8 mouse cellular contexts compared by ENCODE assay signal in the genomic region with DNA sequence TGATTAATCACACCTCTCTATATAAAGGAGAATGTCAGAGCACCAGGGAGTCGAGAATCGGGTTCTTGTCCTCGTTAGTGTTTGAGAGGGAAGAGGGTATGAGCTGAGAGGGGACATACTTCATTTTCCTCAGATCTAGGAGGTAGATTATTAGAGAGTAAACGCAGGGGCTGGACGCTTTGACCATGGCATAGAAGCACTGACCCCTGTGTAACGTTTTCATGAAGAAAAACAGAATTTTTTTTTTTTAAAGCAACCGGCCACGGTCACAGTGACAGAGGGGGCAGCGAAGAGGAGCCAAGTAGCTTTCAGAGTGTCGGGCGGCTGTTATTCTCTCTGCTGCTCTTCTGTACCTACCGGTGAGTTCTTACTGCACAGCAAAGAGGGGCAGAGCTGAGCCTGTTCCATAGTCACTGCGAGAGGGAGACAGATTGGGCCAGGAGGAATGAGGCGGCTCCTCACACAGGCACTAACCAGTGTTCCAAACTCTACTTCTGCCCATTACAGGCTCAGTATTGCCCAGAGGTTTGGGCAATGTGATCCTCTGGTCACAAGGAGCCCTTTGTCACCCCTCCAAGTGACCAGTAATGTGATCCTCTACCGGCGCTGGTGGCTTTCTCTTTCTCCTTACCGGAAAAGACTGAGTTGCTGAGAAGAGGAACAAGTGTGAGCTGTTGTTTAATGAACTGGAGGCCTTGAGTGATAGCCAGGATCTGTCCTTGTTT. TPM values are rescaled to one million over a fixed set of nuclear protein-coding genes. Genes with fewer than 3 reads are reported as not detected.
DNase-seq lines count a peak whose midpoint lies in the region; ATAC-seq and TF ChIP-seq lines count a peak whose summit lies in the region.

No protein-coding gene starts in this region.

- TF ChIP-seq CTCF in heart, postnatal 0 days (IDR thresholded peaks at IDR 0.05; ENCODE audit: low read depth) = no peak

- peak overlapping the region; percentile 90 for H3K27ac ChIP-seq in heart, postnatal 0 days (ENCODE audit: low read depth)
- H3K27ac ChIP-seq in lung, embryonic 16.5 days (ENCODE audit: low read length) = peak overlapping the region; percentile 71
- H3K27ac ChIP-seq in neural tube, embryonic 15.5 days (replicated peaks) = no peak overlapping the region

- H3K36me3 ChIP-seq in heart, postnatal 0 days (replicated peaks; ENCODE audit: control insufficient read depth, insufficient read depth, low read length) = peaks cover 3% of the 10 kb centered on the region
- no peaks in the 10 kb centered on the region for H3K36me3 ChIP-seq in lung, embryonic 16.5 days (ENCODE audit: control insufficient read depth, insufficient read depth, low read length)
- no peaks in the 10 kb centered on the region for H3K36me3 ChIP-seq in neural tube, embryonic 15.5 days

- ATAC-seq in erythroblast, adult 5-6 weeks (replicated peaks; ENCODE audit: low FRiP score, poor library complexity, severe bottlenecking) = peak; percentile 51
- peak; percentile 11; the same call in 1 of the 2 replicates for ATAC-seq in heart, postnatal 0 days (ENCODE audit: insufficient read depth, low read depth)
- ATAC-seq in lung, embryonic 16.5 days (ENCODE audit: low read depth) = peak; percentile 52
- peak; percentile 42; the same call in 1 of the 2 replicates for ATAC-seq in neural tube, embryonic 15.5 days (ENCODE audit: low FRiP score)

- peak overlapping the region; percentile 88 for H3K4me2 ChIP-seq in heart, postnatal 0 days (ENCODE audit: low read depth, low read length)
- H3K4me2 ChIP-seq in lung, embryonic 16.5 days (ENCODE audit: low read depth, low read length) = peak overlapping the region; percentile 69
- peak overlapping the region; percentile 76 for H3K4me2 ChIP-seq in neural tube, embryonic 15.5 days

- WGBS in heart, postnatal 0 days = 6% methylated on average over 17 of the region's 17 CpGs
- 6% methylated on average over 17 of the region's 17 CpGs for WGBS in lung, embryonic 16.5 days
- 9% methylated on average over 17 of the region's 17 CpGs for WGBS in neural tube, embryonic 15.5 days

- 0 out of 2 replicates have a peak, but pooled peaks cover 4% of the 10 kb centered on the region for H3K27me3 ChIP-seq in heart, postnatal 0 days (ENCODE audit: control insufficient read depth, insufficient read depth, low read length)
- no peaks in the 10 kb centered on the region for H3K27me3 ChIP-seq in lung, embryonic 16.5 days (ENCODE audit: control insufficient read depth, insufficient read depth, low read depth, low read length)
- peaks cover 10% of the 10 kb centered on the region for H3K27me3 ChIP-seq in neural tube, embryonic 15.5 days (replicated peaks)

- H3K4me3 ChIP-seq in heart, postnatal 0 days (ENCODE audit: low read depth, low read length) = peak overlapping the region; percentile 68
- H3K4me3 ChIP-seq in lung, embryonic 16.5 days (ENCODE audit: low read length) = peak overlapping the region; percentile 64
- peak overlapping the region; percentile 46 for H3K4me3 ChIP-seq in neural tube, embryonic 15.5 days (replicated peaks)

- no peaks in the 10 kb centered on the region for H3K9me3 ChIP-seq in heart, postnatal 0 days (replicated peaks; ENCODE audit: control insufficient read depth, low read length)
- no peaks in the 10 kb centered on the region for H3K9me3 ChIP-seq in lung, embryonic 16.5 days (ENCODE audit: control insufficient read depth, low read length)
- no peaks in the 10 kb centered on the region for H3K9me3 ChIP-seq in neural tube, embryonic 15.5 days (replicated peaks)

- peak overlapping the region; percentile 73 for H3K9ac ChIP-seq in heart, postnatal 0 days (replicated peaks; ENCODE audit: low read depth, low read length)
- H3K9ac ChIP-seq in lung, embryonic 16.5 days (ENCODE audit: low read length) = peak overlapping the region; percentile 76
- H3K9ac ChIP-seq in neural tube, embryonic 15.5 days (replicated peaks) = no peak overlapping the region

- no peak for TF ChIP-seq EP300 in heart, postnatal 0 days (IDR thresholded peaks at IDR 0.05; ENCODE audit: low read depth)

- DNase-seq in adrenal gland, adult 18-20 months (ENCODE audit: low spot score in 2 of 2) = peak; percentile 39 to 46
- no peak for DNase-seq in adrenal gland, adult 8-10 months
- DNase-seq in T-cell, adult 2 months (ENCODE audit: low spot score) = peak; percentile 34
- DNase-seq in heart, postnatal 0 days (ENCODE audit: low spot score) = peak; percentile 27
- peak; percentile 45 to 61 for DNase-seq in kidney, postnatal 25 days

- peaks cover 14% of the 10 kb centered on the region for H3K4me1 ChIP-seq in heart, postnatal 0 days (ENCODE audit: control insufficient read depth, insufficient read depth)
- H3K4me1 ChIP-seq in lung, embryonic 16.5 days (replicated peaks; ENCODE audit: control insufficient read depth, insufficient read depth, low read length) = peaks cover 17% of the 10 kb centered on the region
- H3K4me1 ChIP-seq in neural tube, embryonic 15.5 days = peaks cover 20% of the 10 kb centered on the region; the same call in 1 of the 2 replicates

RNA-seq across cellular contexts. Expression of a gene that starts 0.5 kb away (rescaled TPM):
- 10 to 100 TPM; 16.6 to 27.6 TPM for total RNA-seq in adrenal gland, adult 18-20 months (2021)
- 10 to 100 TPM; 21.0 to 26.7 (median 25.2) TPM for total RNA-seq in adrenal gland, adult 8-10 months (2022)
- 54.8 and 67.1 TPM in 2 replicates for total RNA-seq in erythroblast, adult 5-6 weeks (2015; ENCODE audit: low replicate concordance)
- 58.3 and 69.6 TPM in 2 replicates for total RNA-seq in erythroblast, adult 5-6 weeks (2017; ENCODE audit: low replicate concordance)
- 23.0 and 34.7 TPM in 2 replicates for total RNA-seq in heart, postnatal 0 days (2014; rRNA removed; ENCODE audit: low replicate concordance)
- polyA plus RNA-seq in heart, postnatal 0 days (2015; fragmentation: Nextera tagmentation; extraction: Ambion mirVana) = 13.8 and 15.0 TPM in 2 replicates
- polyA plus RNA-seq in lung, embryonic 16.5 days (2015; fragmentation: Nextera tagmentation; extraction: Ambion mirVana) = 10.6 and 14.9 TPM in 2 replicates
- 4.2 and 12.2 TPM in 2 replicates for polyA plus RNA-seq in neural tube, embryonic 15.5 days (2015; fragmentation: Nextera tagmentation; extraction: Ambion mirVana)

RNA-seq across cellular contexts. Expression of a gene that starts 30.0 kb away (rescaled TPM):
- total RNA-seq in adrenal gland, adult 18-20 months (2021) = 1 to 10 TPM; 1.9 to 4.4 TPM
- 1 to 10 TPM; 1.4 to 2.8 (median 2.6) TPM for total RNA-seq in adrenal gland, adult 8-10 months (2022)
- total RNA-seq in erythroblast, adult 5-6 weeks (2015; ENCODE audit: low replicate concordance) = 0.42 and 3.5 TPM in 2 replicates
- 0.84 TPM in 1 of 2 replicates, not detected in the other for total RNA-seq in erythroblast, adult 5-6 weeks (2017; ENCODE audit: low replicate concordance)
- 0.08 and 0.92 TPM in 2 replicates for total RNA-seq in heart, postnatal 0 days (2014; rRNA removed; ENCODE audit: low replicate concordance)
- 0.11 and 0.12 TPM in 2 replicates for polyA plus RNA-seq in heart, postnatal 0 days (2015; fragmentation: Nextera tagmentation; extraction: Ambion mirVana)
- 0.18 and 0.24 TPM in 2 replicates for polyA plus RNA-seq in lung, embryonic 16.5 days (2015; fragmentation: Nextera tagmentation; extraction: Ambion mirVana)
- polyA plus RNA-seq in neural tube, embryonic 15.5 days (2015; fragmentation: Nextera tagmentation; extraction: Ambion mirVana) = 0.18 and 0.24 TPM in 2 replicates

RNA-seq across cellular contexts. Expression of a gene that starts 45.5 kb away (rescaled TPM):
- total RNA-seq in adrenal gland, adult 18-20 months (2021) = 1 to 10 TPM in 1 of 2 experiments, under 1 TPM in 1; 0.76 to 3.1 TPM
- total RNA-seq in adrenal gland, adult 8-10 months (2022) = 1 to 10 TPM; 2.9 to 3.5 (median 3.3) TPM
- total RNA-seq in erythroblast, adult 5-6 weeks (2015; ENCODE audit: low replicate concordance) = 3.1 TPM in 1 of 2 replicates, not detected in the other
- 0.68 and 5.3 TPM in 2 replicates for total RNA-seq in erythroblast, adult 5-6 weeks (2017; ENCODE audit: low replicate concordance)
- 1.8 and 27.8 TPM in 2 replicates for total RNA-seq in heart, postnatal 0 days (2014; rRNA removed; ENCODE audit: low replicate concordance)
- 1.8 and 2.7 TPM in 2 replicates for polyA plus RNA-seq in heart, postnatal 0 days (2015; fragmentation: Nextera tagmentation; extraction: Ambion mirVana)
- 1.7 and 2.6 TPM in 2 replicates for polyA plus RNA-seq in lung, embryonic 16.5 days (2015; fragmentation: Nextera tagmentation; extraction: Ambion mirVana)
- 2.9 and 3.3 TPM in 2 replicates for polyA plus RNA-seq in neural tube, embryonic 15.5 days (2015; fragmentation: Nextera tagmentation; extraction: Ambion mirVana)

RNA-seq across cellular contexts. Expression of a gene that starts 46.0 kb away (rescaled TPM):
- 1 to 10 TPM; 3.6 to 9.8 TPM for total RNA-seq in adrenal gland, adult 18-20 months (2021)
- total RNA-seq in adrenal gland, adult 8-10 months (2022) = 10 to 100 TPM; 10.1 to 14.9 (median 10.9) TPM
- total RNA-seq in erythroblast, adult 5-6 weeks (2015; ENCODE audit: low replicate concordance) = not detected in 2 replicates
- total RNA-seq in erythroblast, adult 5-6 weeks (2017; ENCODE audit: low replicate concordance) = 0.42 TPM in 1 of 2 replicates, not detected in the other
- total RNA-seq in heart, postnatal 0 days (2014; rRNA removed; ENCODE audit: low replicate concordance) = 1.1 and 5.3 TPM in 2 replicates
- polyA plus RNA-seq in heart, postnatal 0 days (2015; fragmentation: Nextera tagmentation; extraction: Ambion mirVana) = 1.3 and 1.9 TPM in 2 replicates
- polyA plus RNA-seq in lung, embryonic 16.5 days (2015; fragmentation: Nextera tagmentation; extraction: Ambion mirVana) = 0.51 and 1.2 TPM in 2 replicates
- polyA plus RNA-seq in neural tube, embryonic 15.5 days (2015; fragmentation: Nextera tagmentation; extraction: Ambion mirVana) = 2.1 and 2.6 TPM in 2 replicates

RNA-seq across cellular contexts. Expression of a gene that starts 54.8 kb away (rescaled TPM):
- 10 to 100 TPM; 45.9 to 48.9 TPM for total RNA-seq in adrenal gland, adult 18-20 months (2021)
- 10 to 100 TPM; 35.5 to 69.9 (median 49.8) TPM for total RNA-seq in adrenal gland, adult 8-10 months (2022)
- total RNA-seq in erythroblast, adult 5-6 weeks (2015; ENCODE audit: low replicate concordance) = 3.3 and 12.7 TPM in 2 replicates
- 17.6 and 19.5 TPM in 2 replicates for total RNA-seq in erythroblast, adult 5-6 weeks (2017; ENCODE audit: low replicate concordance)
- 22.7 and 39.6 TPM in 2 replicates for total RNA-seq in heart, postnatal 0 days (2014; rRNA removed; ENCODE audit: low replicate concordance)
- 2.7 and 2.9 TPM in 2 replicates for polyA plus RNA-seq in heart, postnatal 0 days (2015; fragmentation: Nextera tagmentation; extraction: Ambion mirVana)
- polyA plus RNA-seq in lung, embryonic 16.5 days (2015; fragmentation: Nextera tagmentation; extraction: Ambion mirVana) = 6.4 and 6.6 TPM in 2 replicates
- 6.4 and 7.3 TPM in 2 replicates for polyA plus RNA-seq in neural tube, embryonic 15.5 days (2015; fragmentation: Nextera tagmentation; extraction: Ambion mirVana)
